Mouse (Mus musculus) ES-E14 (cell line): ENCODE data around the gene Fxn. TPM values are rescaled to one million over a fixed set of nuclear protein-coding genes. Genes with fewer than 3 reads are reported as not detected.
A peak's percentile ranks its signal among the peaks of the same experiment; 100 is the strongest.
"Not testable (repeated sequence)": the region's sequence is repeated elsewhere in the genome, so short reads cannot be mapped to it uniquely, and the experiment has no call there.

Experiments used
- DNase-seq: peaks from one replicate; pipeline ENCODE4 v3.0.0-alpha.2; 2013; ENCODE audit warnings: low read depth, low spot score
- H3K27ac ChIP-seq: 2 replicates; pipeline ENCODE4 v1.5.1; 2012; ENCODE audit warnings: low read depth, mild to moderate bottlenecking, low read length, moderate library complexity, mixed read lengths; ENCODE audit not compliant: poor library complexity, insufficient read depth, severe bottlenecking
- H3K36me3 ChIP-seq: 2 replicates; pipeline ENCODE4 v1.6.1; 2012; ENCODE audit warnings: mild to moderate bottlenecking, low read length, moderate library complexity, mixed read lengths; ENCODE audit not compliant: control insufficient read depth, poor library complexity, insufficient read depth, severe bottlenecking
- H3K4me1 ChIP-seq, 2 experiments: fragments of 150-350 bp in 1 of 2; sonication (generic) in 1 of 2; 2 replicates each; pipeline ENCODE4 v1.6.1; 2012; ENCODE audit warnings: low read length in 2 of 2, mild to moderate bottlenecking in 1 of 2, mixed read lengths in 1 of 2; ENCODE audit not compliant: control insufficient read depth in 2 of 2, insufficient read depth in 2 of 2, poor library complexity in 1 of 2
- H3K4me3 ChIP-seq, 2 experiments: fragments of 150-350 bp in 1 of 2; sonication (generic) in 1 of 2; 2 replicates each; pipeline ENCODE4 v1.5.1; 2012; ENCODE audit warnings: low read length in 2 of 2, low read depth in 1 of 2, mild to moderate bottlenecking in 1 of 2, mixed read lengths in 1 of 2; ENCODE audit not compliant: insufficient read depth in 1 of 2, poor library complexity in 1 of 2, severe bottlenecking in 1 of 2
- H3K9ac ChIP-seq: 2 replicates; pipeline ENCODE4 v1.6.1; 2012; ENCODE audit warnings: low read depth, mild to moderate bottlenecking, low read length, mixed read lengths; ENCODE audit not compliant: poor library complexity, insufficient read depth, severe bottlenecking
- H3K9me3 ChIP-seq: fragments of 150-350 bp; sonication (generic); 2 replicates; pipeline ENCODE4 v1.6.1; 2012; ENCODE audit warnings: low read depth, mild to moderate bottlenecking, low read length; ENCODE audit not compliant: control insufficient read depth, insufficient read depth
- CHD2 ChIP-seq: IDR thresholded peaks from 2 replicates; pipeline ENCODE4 v1.6.1; 2014; ENCODE audit warnings: mild to moderate bottlenecking, low read depth, low read length, inconsistent platforms
- HCFC1 ChIP-seq: IDR thresholded peaks from 2 replicates; pipeline ENCODE4 v1.6.1; 2012; ENCODE audit warnings: low read length, inconsistent platforms, borderline replicate concordance; ENCODE audit not compliant: insufficient read depth
- MAFK ChIP-seq: IDR thresholded peaks from 2 replicates; pipeline ENCODE4 v1.6.1; 2014; ENCODE audit warnings: mild to moderate bottlenecking, low read depth, low read length, inconsistent platforms; ENCODE audit not compliant: insufficient read depth
- ZC3H11A ChIP-seq: IDR thresholded peaks from 2 replicates; pipeline ENCODE4 v1.6.1; 2012; ENCODE audit warnings: low read depth, mild to moderate bottlenecking, inconsistent platforms, low read length, borderline replicate concordance
- ZNF384 ChIP-seq: IDR thresholded peaks from 2 replicates; pipeline ENCODE4 v1.6.1; 2012; ENCODE audit warnings: low read depth, low read length, inconsistent platforms
- in situ Hi-C, 2 experiments: fragments of 600-800 bp; cut with MboI; formaldehyde crosslinking; loops; one replicate each; pipeline ENCODE4 v1.15.1; 2025; ENCODE audit warnings: low sequenced_read_pairs in 2 of 2, inconsistent platforms in 1 of 2; ENCODE audit not compliant: unreplicated experiment in 2 of 2
- total RNA-seq: library from RNA; depleted of rRNA; stranded (reverse); fragments of 300-350 nt; gene quantifications from 2 replicates; pipeline ENCODE4 v1.2.3, GENCODE M21; 2012

Gene Fxn
- total RNA-seq, 1 experiment: 16.4 TPM

DNA sequence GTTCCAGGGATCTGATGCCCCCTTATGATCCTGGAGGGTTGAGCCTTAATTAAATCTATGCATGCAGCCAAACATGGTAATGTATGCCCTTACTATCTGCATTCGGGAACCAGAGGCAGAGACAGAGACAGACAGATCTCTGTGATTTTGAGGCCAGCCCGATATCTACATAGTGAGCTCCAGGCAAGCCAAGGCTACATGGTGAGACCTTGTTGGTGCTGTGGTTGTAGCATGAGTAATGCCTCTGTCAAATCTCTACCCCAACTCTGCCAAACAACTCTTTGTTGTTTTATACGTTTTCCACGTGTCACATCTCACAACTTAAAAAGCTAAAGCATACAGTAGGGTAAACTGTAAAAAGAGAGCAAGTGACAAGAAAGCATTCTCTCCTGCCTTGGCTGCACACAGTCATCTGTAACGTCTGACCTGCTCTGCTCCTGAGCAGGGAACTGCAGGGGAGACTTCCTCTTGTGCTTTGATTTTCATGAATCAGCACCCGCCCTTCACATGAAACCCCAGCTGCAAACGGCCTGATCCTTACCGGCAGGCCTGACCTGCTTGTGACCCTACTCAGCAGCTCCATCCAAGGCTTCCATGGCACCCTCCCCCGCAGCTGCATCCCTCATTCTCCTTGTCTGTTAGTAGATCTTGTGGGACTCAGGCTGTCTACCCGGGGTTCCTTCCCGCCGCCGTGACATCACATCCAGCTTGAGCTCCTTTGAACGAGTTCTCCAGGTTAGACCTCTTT is 38.4 kb downstream of the Fxn start:
- H3K4me3 ChIP-seq: peak overlapping the region in 1 of 2 experiments; percentile 18; a peak in 1 of 4 replicates
- H3K9ac ChIP-seq: peak overlapping the region; percentile 15; the same call in 1 of the 2 replicates
- H3K9me3 ChIP-seq: no peaks in the 10 kb centered on the region
- no peak for DNase-seq
- H3K27ac ChIP-seq: no peak overlapping the region
- H3K4me1 ChIP-seq: peaks cover 3 to 15% of the 10 kb centered on the region in 2 experiments; a peak in 2 of 4 replicates
- no peaks in the 10 kb centered on the region for H3K36me3 ChIP-seq
- TF ChIP-seq CHD2 (no peak), MAFK (peak; percentile 55; the same call in 1 of the 2 replicates), HCFC1 (no peak), ZC3H11A (no peak), ZNF384 (no peak)
- in situ Hi-C loops: no loop called here

DNA sequence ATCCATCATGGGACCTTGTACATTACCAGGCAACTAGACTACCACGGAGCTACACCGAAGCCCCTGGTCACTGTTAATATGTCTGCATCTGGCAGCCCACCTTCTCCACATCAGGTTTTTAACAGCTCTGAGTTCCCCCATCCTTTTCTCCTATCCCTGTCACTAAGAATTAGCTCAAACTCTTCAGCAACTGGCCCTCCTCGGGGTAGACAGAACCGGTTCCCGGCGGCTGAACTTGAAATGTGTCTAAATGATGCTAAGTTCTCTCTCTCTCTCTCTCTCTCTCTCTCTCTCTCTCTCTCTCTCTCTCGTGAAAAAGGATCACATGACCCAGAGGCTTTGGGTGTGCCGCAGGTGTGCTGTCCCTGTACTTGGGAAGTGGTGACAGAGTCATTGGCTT is 39.1 kb downstream of the Fxn start:
- no peak for TF ChIP-seq ZC3H11A
- TF ChIP-seq MAFK: no peak
- TF ChIP-seq ZNF384: no peak
- no peak for TF ChIP-seq HCFC1
- no peak for TF ChIP-seq CHD2
- in situ Hi-C loops: no loop called here

DNA sequence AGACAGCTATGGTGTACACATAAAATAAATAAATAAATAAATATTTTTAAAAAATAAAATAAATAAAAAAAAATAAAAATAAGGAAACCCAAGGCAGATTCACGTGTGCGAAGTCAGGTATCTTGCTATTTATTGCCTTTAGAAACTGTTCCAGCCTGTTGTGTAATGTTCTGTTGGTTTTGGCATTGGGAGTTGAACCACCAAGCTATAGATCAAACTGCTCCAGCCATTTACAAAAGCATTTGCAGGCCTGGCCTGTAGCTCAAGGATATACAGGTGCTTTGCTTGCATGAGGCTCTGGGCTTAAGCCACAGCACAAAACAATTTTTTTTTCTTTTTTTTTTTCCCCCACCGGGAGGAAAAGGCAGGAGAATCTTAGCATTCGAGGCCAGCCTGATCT is 42.4 kb downstream of the Fxn start:
- TF ChIP-seq HCFC1 (no peak), ZNF384 (no peak), ZC3H11A (no peak), CHD2 (no peak), MAFK (no peak)
- Histone ChIP-seq H3K27ac (no peak overlapping the region), H3K9me3 (no peaks in the 10 kb centered on the region), H3K36me3 (no peaks in the 10 kb centered on the region), H3K9ac (no peak overlapping the region), H3K4me3 (no peak overlapping the region), H3K4me1 (peaks cover 6 to 14% of the 10 kb centered on the region in 2 experiments; a peak in 3 of 4 replicates)
- DNase-seq: no peak
- in situ Hi-C loops: no loop called here

More for the DNA sequence above, 39.1 kb downstream of the Fxn start:
- no peak overlapping the region for H3K4me3 ChIP-seq
- H3K9ac ChIP-seq: no peak overlapping the region
- no peaks in the 10 kb centered on the region for H3K36me3 ChIP-seq
- H3K9me3 ChIP-seq: no peaks in the 10 kb centered on the region
- H3K27ac ChIP-seq: no peak overlapping the region
- no peak for DNase-seq
- H3K4me1 ChIP-seq: peaks cover 3 to 15% of the 10 kb centered on the region in 2 experiments; a peak in 2 of 4 replicates

DNA sequence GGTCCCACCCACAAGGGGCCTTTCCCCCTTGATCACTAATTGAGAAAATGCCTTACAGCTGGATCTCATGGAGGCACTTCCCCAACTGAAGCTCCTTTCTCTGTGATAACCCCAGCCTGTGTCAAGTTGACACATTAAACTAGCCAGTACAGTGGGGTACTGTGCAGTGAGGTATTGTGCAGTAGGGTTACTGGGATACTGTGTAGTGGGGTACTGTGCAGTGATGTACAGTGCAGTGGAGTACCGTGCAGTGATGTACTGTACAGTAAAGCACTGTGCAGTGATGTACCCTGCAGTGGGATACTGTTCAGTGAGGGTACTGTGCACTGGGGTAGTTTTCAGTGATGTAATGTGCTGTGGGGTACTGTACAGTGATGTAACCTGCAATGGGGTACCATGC is 48.0 kb downstream of the Fxn start:
- in situ Hi-C loops, DNase-seq: not testable (repeated sequence)

DNA sequence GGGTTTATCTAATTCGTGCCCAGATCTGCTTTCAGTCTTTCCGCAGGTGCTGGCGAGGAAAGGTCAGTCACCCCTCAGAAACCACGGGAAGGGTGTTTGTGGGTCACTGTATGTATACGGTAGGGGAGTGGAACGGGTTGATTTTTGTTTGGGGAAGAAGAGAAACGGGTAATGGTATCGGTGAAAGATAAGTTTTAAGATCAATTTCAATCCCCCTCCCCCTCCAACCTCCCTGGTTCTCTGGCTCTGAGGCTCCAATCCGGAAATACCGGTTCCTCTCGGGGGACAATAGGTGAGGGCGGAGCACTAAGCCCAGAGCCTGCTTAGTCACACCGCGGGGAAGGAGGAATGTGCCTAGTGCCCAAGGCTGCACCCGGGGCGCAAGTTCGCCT is 55.1 kb downstream of the Fxn start:
- TF ChIP-seq ZC3H11A: no peak
- TF ChIP-seq MAFK: peak; percentile 75
- no peak for TF ChIP-seq HCFC1
- TF ChIP-seq CHD2: peak; percentile 49; the same call in 1 of the 2 replicates
- no peak for TF ChIP-seq ZNF384
- Histone ChIP-seq H3K4me3 (peak overlapping the region; percentile 90), H3K9me3 (no peaks in the 10 kb centered on the region), H3K27ac (peak overlapping the region; percentile 100), H3K4me1 (peaks cover 4 to 10% of the 10 kb centered on the region in 2 experiments), H3K9ac (peak overlapping the region; percentile 84), H3K36me3 (no peaks in the 10 kb centered on the region)
- in situ Hi-C loops: no loop called here
- peak; percentile 92 for DNase-seq

More for the DNA sequence above, 48.0 kb downstream of the Fxn start:
- H3K9ac ChIP-seq, H3K4me3 ChIP-seq, H3K36me3 ChIP-seq, H3K4me1 ChIP-seq, H3K9me3 ChIP-seq, H3K27ac ChIP-seq: not testable (repeated sequence)
